ENCODE assay signal across 8 mouse cellular contexts in genomic region chr12:108794078-108794711, GRCm38 (mm10). TPM values are rescaled to one million over a fixed set of nuclear protein-coding genes. Genes with fewer than 3 reads are reported as not detected.
DNase-seq lines count a peak whose midpoint lies in the region; ATAC-seq and TF ChIP-seq lines count a peak whose summit lies in the region.

No protein-coding gene starts in this region.

- H3K4me3 ChIP-seq in CH12.LX (replicated peaks in 1 of 3; ENCODE audit: low read depth in 2 of 3, low read length in 2 of 3, poor library complexity in 1 of 3) = peak overlapping the region; percentile 80 to 100 (median 97)
- peak overlapping the region; percentile 98 for H3K4me3 ChIP-seq in forebrain, embryonic 10.5 days
- H3K4me3 ChIP-seq in heart, embryonic 16.5 days (ENCODE audit: low read length) = peak overlapping the region; percentile 79
- peak overlapping the region; percentile 98 for H3K4me3 ChIP-seq in liver, postnatal 0 days (ENCODE audit: low read depth, low read length)
- peak overlapping the region; percentile 100 for H3K4me3 ChIP-seq in neural tube, embryonic 13.5 days

- peak; percentile 75 for DNase-seq in CH12.LX (ENCODE audit: extremely low read depth)
- peak; percentile 71 for DNase-seq in c-Kit-negative CD71-positive TER-119-positive erythroid progenitor cells, embryonic 14.5 days (ENCODE audit: low read depth, low spot score)
- peak; percentile 77 for DNase-seq in forebrain, embryonic 10.5 days (ENCODE audit: extremely low spot score, low spot score)
- peak; percentile 86 to 92 for DNase-seq in kidney, postnatal 36 days
- peak; percentile 89 for DNase-seq in liver, postnatal 0 days
- peak; percentile 53 for DNase-seq in telencephalon, adult 2 months (ENCODE audit: low read depth, low spot score)

- peak overlapping the region; percentile 94 for H3K27ac ChIP-seq in CH12.LX (ENCODE audit: insufficient read depth, low read depth)
- peak overlapping the region; percentile 97 for H3K27ac ChIP-seq in forebrain, embryonic 10.5 days
- H3K27ac ChIP-seq in heart, embryonic 16.5 days (ENCODE audit: low read length) = peak overlapping the region; percentile 99
- H3K27ac ChIP-seq in liver, postnatal 0 days (ENCODE audit: low read depth) = peak overlapping the region; percentile 100
- peak overlapping the region; percentile 98 for H3K27ac ChIP-seq in neural tube, embryonic 13.5 days (replicated peaks)

- in situ Hi-C loops in CH12.LX (cut with MboI; ENCODE audit: low pct_ligation_motif_present, low pct_unique_long_range_greater_than_20kb, low sequenced_read_pairs) = no loop called here

- TF ChIP-seq EP300 in CH12.LX (IDR thresholded peaks at IDR 0.05; ENCODE audit: low read length) = no peak
- no peak for TF ChIP-seq EP300 in liver, postnatal 0 days (IDR thresholded peaks at IDR 0.05; ENCODE audit: low read depth)

- H3K4me2 ChIP-seq in CH12.LX (ENCODE audit: insufficient read depth, low read depth, poor library complexity, severe bottlenecking) = peak overlapping the region; percentile 92; the same call in 1 of the 2 replicates
- H3K4me2 ChIP-seq in heart, embryonic 16.5 days (ENCODE audit: low read depth, low read length) = peak overlapping the region; percentile 80
- peak overlapping the region; percentile 83 for H3K4me2 ChIP-seq in liver, postnatal 0 days (ENCODE audit: low read depth, low read length)
- peak overlapping the region; percentile 89 for H3K4me2 ChIP-seq in neural tube, embryonic 13.5 days

- H3K9me3 ChIP-seq in CH12.LX (replicated peaks; ENCODE audit: low read length) = peaks cover 2% of the 10 kb centered on the region
- H3K9me3 ChIP-seq in forebrain, embryonic 10.5 days = no peaks in the 10 kb centered on the region
- no peaks in the 10 kb centered on the region for H3K9me3 ChIP-seq in heart, embryonic 16.5 days (replicated peaks; ENCODE audit: control insufficient read depth, low read length)
- no peaks in the 10 kb centered on the region for H3K9me3 ChIP-seq in liver, postnatal 0 days (ENCODE audit: low read length)
- H3K9me3 ChIP-seq in neural tube, embryonic 13.5 days = no peaks in the 10 kb centered on the region

- peaks cover 0 to 52% of the 10 kb centered on the region in 2 experiments; a peak in 2 of 4 replicates for H3K4me1 ChIP-seq in CH12.LX (ENCODE audit: control insufficient read depth in 1 of 2, insufficient read depth in 2 of 2)
- H3K4me1 ChIP-seq in forebrain, embryonic 10.5 days = peaks cover 39% of the 10 kb centered on the region
- peaks cover 19% of the 10 kb centered on the region for H3K4me1 ChIP-seq in heart, embryonic 16.5 days (ENCODE audit: control insufficient read depth, insufficient read depth, low read length)
- peaks cover 37% of the 10 kb centered on the region for H3K4me1 ChIP-seq in liver, postnatal 0 days (ENCODE audit: insufficient read depth)
- H3K4me1 ChIP-seq in neural tube, embryonic 13.5 days (replicated peaks) = peaks cover 54% of the 10 kb centered on the region

- no peaks in the 10 kb centered on the region for H3K27me3 ChIP-seq in CH12.LX (replicated peaks)
- H3K27me3 ChIP-seq in forebrain, embryonic 10.5 days (ENCODE audit: poor library complexity, severe bottlenecking) = no peaks in the 10 kb centered on the region
- H3K27me3 ChIP-seq in heart, embryonic 16.5 days (ENCODE audit: control insufficient read depth, insufficient read depth, low read length) = no peaks in the 10 kb centered on the region
- H3K27me3 ChIP-seq in liver, postnatal 0 days (ENCODE audit: insufficient read depth, low read length) = no peaks in the 10 kb centered on the region
- no peaks in the 10 kb centered on the region for H3K27me3 ChIP-seq in neural tube, embryonic 13.5 days

- no peak for TF ChIP-seq CTCF in CH12.LX (conservative IDR thresholded peaks at IDR 0.05 in 1 of 2, IDR thresholded peaks at IDR 0.05 in 1 of 2; ENCODE audit: low read depth in 2 of 2, low read length in 2 of 2)
- no peak for TF ChIP-seq CTCF in liver, postnatal 0 days (IDR thresholded peaks at IDR 0.05; ENCODE audit: low read depth)

- H3K9ac ChIP-seq in CH12.LX (ENCODE audit: insufficient read depth, low read depth) = peak overlapping the region; percentile 78
- H3K9ac ChIP-seq in heart, embryonic 16.5 days (ENCODE audit: low read length) = peak overlapping the region; percentile 88
- H3K9ac ChIP-seq in liver, postnatal 0 days (replicated peaks) = peak overlapping the region; percentile 87
- H3K9ac ChIP-seq in neural tube, embryonic 13.5 days = peak overlapping the region; percentile 97

- under 1% methylated on average over 83 of the region's 94 CpGs for WGBS in forebrain, embryonic 10.5 days
- under 1% methylated on average over 90 of the region's 94 CpGs for WGBS in heart, embryonic 16.5 days
- WGBS in liver, postnatal 0 days (ENCODE audit: insufficient replicate concordance) = 3% methylated on average over 80 of the region's 94 CpGs
- WGBS in neural tube, embryonic 13.5 days = under 1% methylated on average over 79 of the region's 94 CpGs

- TF ChIP-seq POLR2A in CH12.LX (IDR thresholded peaks at IDR 0.05; ENCODE audit: low read depth, low read length) = peak; percentile 42; the same call in 1 of the 2 replicates

- H3K79me2 ChIP-seq in CH12.LX (replicated peaks; ENCODE audit: control insufficient read depth, extremely low read depth, insufficient read depth, poor library complexity, severe bottlenecking) = peaks cover 78% of the 10 kb centered on the region

- ATAC-seq in heart, embryonic 16.5 days (replicated peaks; ENCODE audit: extremely low read depth, insufficient read depth, low FRiP score) = peak; percentile 53
- peak; percentile 59 for ATAC-seq in liver, postnatal 0 days
- peak; percentile 72 for ATAC-seq in neural tube, embryonic 13.5 days (ENCODE audit: low read depth)

- dilution Hi-C loops in CH12.LX (cut with MboI; ENCODE audit: extremely low pct_ligation_motif_present, extremely low pct_unique_long_range_greater_than_20kb, low sequenced_read_pairs) = no loop called here

- peaks cover 0 to 31% of the 10 kb centered on the region in 2 experiments for H3K36me3 ChIP-seq in CH12.LX (replicated peaks in 1 of 2; ENCODE audit: control insufficient read depth in 1 of 2, insufficient read depth in 1 of 2, low read length in 1 of 2)
- peaks cover 20% of the 10 kb centered on the region for H3K36me3 ChIP-seq in forebrain, embryonic 10.5 days (replicated peaks)
- peaks cover 3% of the 10 kb centered on the region; the same call in 1 of the 2 replicates for H3K36me3 ChIP-seq in heart, embryonic 16.5 days (ENCODE audit: control insufficient read depth, insufficient read depth)
- no peaks in the 10 kb centered on the region for H3K36me3 ChIP-seq in liver, postnatal 0 days (replicated peaks; ENCODE audit: insufficient read depth, low read length)
- H3K36me3 ChIP-seq in neural tube, embryonic 13.5 days = no peaks in the 10 kb centered on the region

- no peak for TF ChIP-seq RAD21 in CH12.LX (IDR thresholded peaks at IDR 0.05; ENCODE audit: low read depth, low read length)

TF ChIP-seq in CH12.LX, 34 proteins besides CTCF, POLR2A, EP300 and RAD21 (continues in another document):
- TF ChIP-seq UBTF (IDR thresholded peaks at IDR 0.05; ENCODE audit: low read depth, low read length) = 0 out of 2 replicates have a peak, but pooled peaks have one; percentile 32
- no peak for TF ChIP-seq JUN (IDR thresholded peaks at IDR 0.05; ENCODE audit: insufficient read depth, low read depth, low read length)
- peak; percentile 83 for TF ChIP-seq NRF1 (IDR thresholded peaks at IDR 0.05; ENCODE audit: low read depth, low read length)
- no peak for TF ChIP-seq ZMIZ1 (IDR thresholded peaks at IDR 0.05; ENCODE audit: low read depth, low read length)
- no peak for TF ChIP-seq ZKSCAN1 (IDR thresholded peaks at IDR 0.05; ENCODE audit: borderline replicate concordance, low read depth, low read length)
- no peak for TF ChIP-seq MEF2A (IDR thresholded peaks at IDR 0.05; ENCODE audit: borderline replicate concordance, low read depth, low read length)
- TF ChIP-seq ELF1 (IDR thresholded peaks at IDR 0.05; ENCODE audit: low read depth, low read length) = peak; percentile 57
- no peak for TF ChIP-seq MAZ (IDR thresholded peaks at IDR 0.05; ENCODE audit: low read depth, low read length)
- no peak for TF ChIP-seq NELFE (IDR thresholded peaks at IDR 0.05; ENCODE audit: low read depth, low read length)
- TF ChIP-seq MAFK (IDR thresholded peaks at IDR 0.05; ENCODE audit: insufficient replicate concordance, low read length) = no peak
- TF ChIP-seq IRF4 (IDR thresholded peaks at IDR 0.05; ENCODE audit: low read depth, low read length) = no peak
- TF ChIP-seq HCFC1 (IDR thresholded peaks at IDR 0.05; ENCODE audit: low read depth, low read length) = peak; percentile 78
- no peak for TF ChIP-seq JUND (conservative IDR thresholded peaks at IDR 0.05; ENCODE audit: low read depth, low read length)

RNA-seq across cellular contexts. Expression of gene Yy1, which starts 1.4 kb away (rescaled TPM):
- total RNA-seq in CH12.LX (2012; rRNA removed) (30.8 and 34.6 TPM in 2 replicates), CH12.LX (2014; rRNA removed) (51.7 and 54.9 TPM in 2 replicates)
- polyA plus RNA-seq in CH12.LX (2012; ENCODE audit: insufficient read length, low read depth) = 53.9 and 56.8 TPM in 2 replicates
- 15.1 and 15.4 TPM in 2 replicates for polyA plus RNA-seq in forebrain, embryonic 10.5 days (2016; fragmentation: Nextera tagmentation; extraction: Ambion mirVana)
- polyA plus RNA-seq in heart, embryonic 16.5 days (2015; fragmentation: Nextera tagmentation; extraction: Ambion mirVana) = 11.7 and 12.5 TPM in 2 replicates
- polyA plus RNA-seq in liver, postnatal 0 days (2015; fragmentation: Nextera tagmentation; extraction: Ambion mirVana) = 5.3 and 5.9 TPM in 2 replicates
- 13.5 and 14.2 TPM in 2 replicates for polyA plus RNA-seq in neural tube, embryonic 13.5 days (2015; fragmentation: Nextera tagmentation; extraction: Ambion mirVana)

RNA-seq across cellular contexts. Expression of gene Slc25a29, which starts 41.5 kb away (rescaled TPM):
- 2.0 and 2.6 TPM in 2 replicates for total RNA-seq in CH12.LX (2012; rRNA removed)
- 1.1 and 1.7 TPM in 2 replicates for total RNA-seq in CH12.LX (2014; rRNA removed)
- 1.5 TPM in 2 replicates for polyA plus RNA-seq in CH12.LX (2012; ENCODE audit: insufficient read length, low read depth)
- polyA plus RNA-seq in forebrain, embryonic 10.5 days (2016; fragmentation: Nextera tagmentation; extraction: Ambion mirVana) = 11.7 and 12.1 TPM in 2 replicates
- 4.2 and 4.3 TPM in 2 replicates for polyA plus RNA-seq in heart, embryonic 16.5 days (2015; fragmentation: Nextera tagmentation; extraction: Ambion mirVana)
- polyA plus RNA-seq in liver, postnatal 0 days (2015; fragmentation: Nextera tagmentation; extraction: Ambion mirVana) = 3.5 and 5.8 TPM in 2 replicates
- 16.5 and 18.4 TPM in 2 replicates for polyA plus RNA-seq in neural tube, embryonic 13.5 days (2015; fragmentation: Nextera tagmentation; extraction: Ambion mirVana)

RNA-seq across cellular contexts. Expression of gene Slc25a47, which starts 41.7 kb away (rescaled TPM):
- total RNA-seq in CH12.LX (2012; rRNA removed) (5.3 and 6.1 TPM in 2 replicates), CH12.LX (2014; rRNA removed) (2.7 and 3.1 TPM in 2 replicates)
- 3.0 and 3.5 TPM in 2 replicates for polyA plus RNA-seq in CH12.LX (2012; ENCODE audit: insufficient read length, low read depth)
- polyA plus RNA-seq in forebrain, embryonic 10.5 days (2016; fragmentation: Nextera tagmentation; extraction: Ambion mirVana) = 9.8 and 11.9 TPM in 2 replicates
- 5.8 and 6.6 TPM in 2 replicates for polyA plus RNA-seq in heart, embryonic 16.5 days (2015; fragmentation: Nextera tagmentation; extraction: Ambion mirVana)
- polyA plus RNA-seq in liver, postnatal 0 days (2015; fragmentation: Nextera tagmentation; extraction: Ambion mirVana) = 481 and 632 TPM in 2 replicates
- 12.1 and 12.3 TPM in 2 replicates for polyA plus RNA-seq in neural tube, embryonic 13.5 days (2015; fragmentation: Nextera tagmentation; extraction: Ambion mirVana)

Comparison
In these comparisons a context has a peak if more than half of its experiments do, and no peak if none do; other contexts are left out.
1. Peak in every context shown above with its lines: DNase-seq, ATAC-seq, H3K4me3 ChIP-seq and H3K27ac ChIP-seq.
2. RNA of gene Slc25a47, which starts 41.7 kb away (polyA plus RNA-seq): 481 to 632 TPM in liver, postnatal 0 days; 12.1 to 12.3 TPM in neural tube, embryonic 13.5 days, 9.8 to 11.9 TPM in forebrain, embryonic 10.5 days, 5.8 to 6.6 TPM in heart, embryonic 16.5 days and 3.0 to 3.5 TPM in CH12.LX; every median in the first group is over 10 times any median in the second.